Mouse (Mus musculus): ENCODE measurements at regions not wholly inside any gene's neighbourhood (a gene's known extent, or its start where the extent isn't known, plus 50 kb on each side); places are given as distances from the start of the nearest gene placed in this dataset.

DNA sequence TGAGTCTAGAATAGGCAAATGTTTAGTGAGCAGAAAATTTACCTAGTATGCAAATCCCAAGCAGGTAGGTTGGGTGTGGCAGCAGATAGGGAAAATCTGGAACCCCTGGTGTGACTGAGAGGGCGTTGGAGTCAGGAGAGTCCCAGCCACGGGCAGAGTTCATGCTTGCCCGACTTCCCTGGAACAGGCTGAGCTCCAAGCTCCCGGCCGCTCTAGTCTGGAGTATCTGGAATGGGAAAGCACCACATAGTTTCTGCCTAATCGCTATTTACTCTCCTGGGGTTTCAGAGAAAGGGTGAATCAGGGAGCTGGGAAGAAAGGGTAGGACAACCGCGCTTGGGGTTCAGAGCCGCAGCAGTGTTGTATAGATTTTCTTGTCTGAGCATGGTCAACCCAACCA is 65.8 kb upstream of the Epcam start:
- Histone ChIP-seq H3K9me3 (replicated peaks; ENCODE audit: control insufficient read depth, low read length) (no peaks in the 10 kb centered on the region), H3K9ac (ENCODE audit: low read depth, low read length) (no peak overlapping the region), H3K4me1 (ENCODE audit: control insufficient read depth, insufficient read depth, low read length) (no peaks in the 10 kb centered on the region), H3K4me3 (ENCODE audit: low read depth, low read length) (no peak overlapping the region), H3K27ac (ENCODE audit: low read depth, low read length) (no peak overlapping the region), H3K27me3 (ENCODE audit: control insufficient read depth, insufficient read depth, low read length) (no peaks in the 10 kb centered on the region; the same call in 1 of the 2 replicates), H3K36me3 (ENCODE audit: control insufficient read depth, insufficient read depth, low read length) (no peaks in the 10 kb centered on the region), H3K4me2 (no peak overlapping the region)
- no peak for ATAC-seq (replicated peaks; ENCODE audit: insufficient number of reproducible peaks, low FRiP score, low TSS enrichment)
- WGBS (ENCODE audit: insufficient replicate concordance), result 64% methylated on average over 9 of the region's 9 CpGs

DNA sequence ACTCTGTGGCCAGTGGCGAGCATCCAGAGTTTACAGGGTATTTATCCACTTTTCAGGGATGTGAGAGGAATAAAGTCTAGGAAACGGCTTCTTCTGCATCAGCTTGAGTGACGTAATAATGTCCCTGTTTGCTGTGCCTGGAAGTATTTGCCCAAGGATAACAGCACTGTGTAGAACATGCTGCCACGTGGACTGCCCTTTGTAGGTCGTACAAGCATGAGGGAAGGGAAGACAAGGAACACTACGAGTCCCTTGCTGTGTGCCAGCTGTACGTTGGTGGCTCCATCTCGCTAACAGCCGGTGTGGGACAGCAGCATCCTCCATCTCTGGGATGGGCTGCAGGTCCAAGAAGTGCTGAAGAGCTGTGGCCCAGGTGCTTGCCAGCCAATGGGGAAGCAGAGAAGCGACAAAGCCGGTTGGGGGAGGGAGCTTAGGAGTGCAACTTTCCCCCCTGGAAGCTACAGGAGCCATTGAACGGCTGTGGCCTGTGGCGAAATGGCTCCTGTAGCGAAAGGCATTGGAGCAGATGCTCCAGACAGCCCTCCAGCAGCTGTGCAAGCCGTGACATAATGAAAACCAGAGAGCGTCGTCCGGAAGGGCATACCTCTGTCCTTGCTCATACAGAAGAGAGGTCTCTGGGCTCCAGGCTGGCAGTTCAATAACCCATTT is 65.0 kb upstream of the Epcam start:
- Histone ChIP-seq H3K9me3 (replicated peaks; ENCODE audit: control insufficient read depth, low read length) (no peaks in the 10 kb centered on the region), H3K4me2 (peak overlapping the region; percentile 56), H3K27ac (ENCODE audit: low read depth, low read length) (no peak overlapping the region), H3K36me3 (ENCODE audit: control insufficient read depth, insufficient read depth, low read length) (no peaks in the 10 kb centered on the region), H3K4me1 (ENCODE audit: control insufficient read depth, insufficient read depth, low read length) (no peaks in the 10 kb centered on the region), H3K27me3 (ENCODE audit: control insufficient read depth, insufficient read depth, low read length) (no peaks in the 10 kb centered on the region; the same call in 1 of the 2 replicates), H3K9ac (ENCODE audit: low read depth, low read length) (peak overlapping the region; percentile 29; the same call in 1 of the 2 replicates), H3K4me3 (ENCODE audit: low read depth, low read length) (0 out of 2 replicates have a peak overlapping the region, but pooled peaks have one; percentile 10)
- no peak for ATAC-seq (replicated peaks; ENCODE audit: insufficient number of reproducible peaks, low FRiP score, low TSS enrichment)
- WGBS (ENCODE audit: insufficient replicate concordance), result 41% methylated on average over 18 of the region's 18 CpGs

DNA sequence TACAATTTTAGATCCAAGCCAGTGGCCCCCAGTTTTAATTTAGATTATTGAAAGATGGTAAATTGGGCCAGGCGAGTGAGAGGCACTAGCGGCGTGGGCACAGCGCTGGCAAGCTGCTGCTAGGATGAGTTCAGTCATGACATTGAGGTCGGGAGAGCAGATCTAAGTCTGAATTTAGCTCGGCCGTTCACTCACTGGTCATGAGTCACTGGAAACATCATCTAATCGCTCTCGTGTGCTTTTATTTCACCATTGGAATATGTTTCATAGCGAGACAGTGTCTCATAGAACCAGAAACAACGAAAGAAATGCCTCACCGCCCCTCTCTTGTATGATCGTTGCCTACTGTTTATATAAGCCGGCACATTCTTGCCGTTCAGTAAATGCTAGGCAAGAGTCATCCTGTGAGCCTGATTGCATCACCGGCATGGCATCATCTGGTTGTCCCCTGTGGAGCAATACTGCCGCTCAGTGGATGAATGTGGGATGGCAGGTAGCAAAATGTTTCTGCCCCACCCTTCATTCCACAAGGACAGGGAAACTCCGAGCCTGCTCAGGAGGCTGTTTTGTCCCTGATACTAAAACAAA is 64.3 kb upstream of the Epcam start:
- 7% methylated on average over 18 of the region's 18 CpGs for WGBS (ENCODE audit: insufficient replicate concordance)

DNA sequence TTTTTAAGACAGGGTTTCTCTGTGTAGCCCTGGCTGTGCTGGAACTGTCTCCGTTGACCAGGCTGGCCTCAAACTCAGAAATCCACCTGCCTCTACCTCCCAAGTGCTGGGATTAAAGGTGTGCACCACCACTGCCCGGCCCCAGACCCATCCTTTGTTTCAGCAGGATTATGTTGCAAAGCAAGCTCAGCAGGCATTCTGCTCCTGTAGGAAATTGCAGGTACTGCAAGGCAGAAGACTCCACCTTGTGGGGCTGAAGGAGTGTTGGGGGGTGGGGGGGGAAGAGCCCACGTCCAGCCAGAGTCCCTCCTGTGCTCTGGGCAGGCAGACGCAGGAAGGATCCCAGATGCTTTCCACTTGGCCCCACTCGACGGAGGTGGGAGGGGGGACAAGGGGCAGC is 52.2 kb upstream of the Epcam start:
- 49% methylated on average over 6 of the region's 6 CpGs for WGBS (ENCODE audit: insufficient replicate concordance)
- Histone ChIP-seq H3K27ac (ENCODE audit: low read depth, low read length) (no peak overlapping the region), H3K4me2 (no peak overlapping the region), H3K36me3 (ENCODE audit: control insufficient read depth, insufficient read depth, low read length) (no peaks in the 10 kb centered on the region), H3K9ac (ENCODE audit: low read depth, low read length) (no peak overlapping the region), H3K4me3 (ENCODE audit: low read depth, low read length) (no peak overlapping the region), H3K27me3 (ENCODE audit: control insufficient read depth, insufficient read depth, low read length) (no peaks in the 10 kb centered on the region), H3K9me3 (replicated peaks; ENCODE audit: control insufficient read depth, low read length) (peaks cover 5% of the 10 kb centered on the region; the same call in 1 of the 2 replicates), H3K4me1 (ENCODE audit: control insufficient read depth, insufficient read depth, low read length) (no peaks in the 10 kb centered on the region)
- no peak; the same call in 1 of the 2 replicates for ATAC-seq (replicated peaks; ENCODE audit: insufficient number of reproducible peaks, low FRiP score, low TSS enrichment)

More for the DNA sequence above, 64.3 kb upstream of the Epcam start:
- Histone ChIP-seq H3K36me3 (ENCODE audit: control insufficient read depth, insufficient read depth, low read length) (no peaks in the 10 kb centered on the region), H3K9me3 (replicated peaks; ENCODE audit: control insufficient read depth, low read length) (no peaks in the 10 kb centered on the region), H3K9ac (ENCODE audit: low read depth, low read length) (peak overlapping the region; percentile 29; the same call in 1 of the 2 replicates), H3K4me1 (ENCODE audit: control insufficient read depth, insufficient read depth, low read length) (no peaks in the 10 kb centered on the region), H3K4me2 (peak overlapping the region; percentile 56), H3K27me3 (ENCODE audit: control insufficient read depth, insufficient read depth, low read length) (no peaks in the 10 kb centered on the region; the same call in 1 of the 2 replicates), H3K27ac (ENCODE audit: low read depth, low read length) (no peak overlapping the region), H3K4me3 (ENCODE audit: low read depth, low read length) (peak overlapping the region; percentile 10; the same call in 1 of the 2 replicates)
- peak; percentile 52; the same call in 1 of the 2 replicates for ATAC-seq (replicated peaks; ENCODE audit: insufficient number of reproducible peaks, low FRiP score, low TSS enrichment)

DNA sequence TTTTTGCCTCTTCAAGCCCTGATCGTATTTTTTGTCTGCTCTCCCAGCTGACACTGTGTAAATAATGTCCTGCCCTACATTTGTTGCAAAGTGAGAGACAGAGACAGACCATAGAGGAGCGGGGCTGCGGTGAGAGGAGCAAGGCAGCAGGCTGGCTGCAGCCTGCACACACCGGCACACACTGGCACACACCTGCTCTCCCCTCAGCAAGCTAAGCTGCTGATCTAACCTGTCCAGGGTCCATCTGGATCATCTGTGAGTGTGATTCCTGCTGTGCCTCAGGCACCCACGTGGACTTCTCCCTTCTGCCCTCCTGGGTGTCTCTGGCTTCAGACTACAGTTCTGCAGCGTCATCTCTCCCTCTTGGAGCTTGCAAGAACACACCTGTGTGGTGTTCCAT is 50.4 kb upstream of the Epcam start:
- Histone ChIP-seq H3K27ac (ENCODE audit: low read depth, low read length) (no peak overlapping the region), H3K9me3 (replicated peaks; ENCODE audit: control insufficient read depth, low read length) (peaks cover 2% of the 10 kb centered on the region; the same call in 1 of the 2 replicates), H3K4me2 (no peak overlapping the region), H3K27me3 (ENCODE audit: control insufficient read depth, insufficient read depth, low read length) (no peaks in the 10 kb centered on the region), H3K36me3 (ENCODE audit: control insufficient read depth, insufficient read depth, low read length) (no peaks in the 10 kb centered on the region), H3K4me3 (ENCODE audit: low read depth, low read length) (no peak overlapping the region), H3K9ac (ENCODE audit: low read depth, low read length) (no peak overlapping the region), H3K4me1 (ENCODE audit: control insufficient read depth, insufficient read depth, low read length) (no peaks in the 10 kb centered on the region)
- 68% methylated on average over 6 of the region's 6 CpGs for WGBS (ENCODE audit: insufficient replicate concordance)
- no peak for ATAC-seq (replicated peaks; ENCODE audit: insufficient number of reproducible peaks, low FRiP score, low TSS enrichment)

Data from heart, embryonic 11.5 days (tissue).